Mouse (Mus musculus) liver, embryonic 14.5 days (tissue): ENCODE data around the gene Spata46.

Source experiments
- CTCF ChIP-seq: IDR thresholded peaks from 2 replicates; pipeline ENCODE4 v1.5.1; 2016; ENCODE audit warnings: antibody characterized with exemption, low read depth, control low read depth
- EP300 ChIP-seq: IDR thresholded peaks from 2 replicates; pipeline ENCODE4 v1.6.1; 2016; ENCODE audit warnings: antibody characterized with exemption, low read depth

GRCm38 (mm10) chr1:170324312-170324711, 15.7 kb downstream of the Spata46 start:
- no peak for TF ChIP-seq EP300
- TF ChIP-seq CTCF, result no peak
